Mouse (Mus musculus): ENCODE data around the gene Clec12a.
"Not testable (repeated sequence)": the region's sequence is repeated elsewhere in the genome, so short reads cannot be mapped to it uniquely, and the experiment has no call there.

Gene Clec12a

DNA sequence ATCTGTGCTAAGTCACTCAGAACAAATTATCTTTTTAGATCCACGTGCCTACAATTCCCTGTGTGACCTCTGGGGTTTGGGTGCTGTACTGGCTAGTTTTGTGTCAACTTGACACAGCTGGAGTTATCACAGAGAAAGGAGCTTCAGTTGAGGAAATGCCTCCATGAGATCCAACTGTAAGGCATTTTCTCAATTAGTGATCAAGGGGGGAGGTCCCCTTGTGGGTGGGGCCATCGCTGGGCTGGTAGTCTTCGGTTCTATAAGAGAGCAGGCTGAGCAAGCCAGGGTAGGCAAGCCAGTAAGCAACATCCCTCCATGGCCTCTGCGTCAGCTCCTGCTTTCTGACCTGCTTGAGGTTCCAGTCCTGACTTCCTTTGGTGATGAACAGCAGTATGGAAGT lies at the start of gene Clec12a:
Gene Clec12a (plus strand): TSS at position 301 of the 400 bp plus-strand sequence.
- not testable (repeated sequence) for DNase-seq

GRCm38 (mm10) chr6:129304180-129304579 lies 38.3 kb upstream of the Clec12a start:
- no peak for DNase-seq

DNA sequence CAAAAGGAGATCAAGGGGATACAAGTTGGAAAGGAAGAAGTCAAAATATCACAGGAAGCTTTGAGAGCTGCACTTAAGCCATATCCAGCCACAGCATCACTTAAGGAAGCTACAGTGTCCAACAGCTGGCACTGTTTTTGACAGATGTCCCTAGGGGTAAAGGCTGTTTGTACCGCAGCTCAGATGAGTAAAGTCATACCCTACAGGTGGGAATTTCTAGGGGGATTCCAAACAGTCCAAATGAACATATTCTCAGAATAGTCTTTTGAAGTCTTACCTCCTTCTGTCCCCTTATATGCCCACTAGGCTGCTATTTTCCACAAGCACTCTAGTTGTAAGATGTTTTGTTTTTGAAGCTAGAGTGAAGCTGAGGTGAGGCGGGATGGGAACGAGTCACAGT lies 30.0 kb upstream of the Clec12a start:
- no peak for DNase-seq

GRCm38 (mm10) chr6:129314655-129315168 lies 27.8 kb upstream of the Clec12a start:
- no peak for DNase-seq

GRCm38 (mm10) chr6:129315698-129316097 lies 26.8 kb upstream of the Clec12a start:
- no peak for DNase-seq

DNA sequence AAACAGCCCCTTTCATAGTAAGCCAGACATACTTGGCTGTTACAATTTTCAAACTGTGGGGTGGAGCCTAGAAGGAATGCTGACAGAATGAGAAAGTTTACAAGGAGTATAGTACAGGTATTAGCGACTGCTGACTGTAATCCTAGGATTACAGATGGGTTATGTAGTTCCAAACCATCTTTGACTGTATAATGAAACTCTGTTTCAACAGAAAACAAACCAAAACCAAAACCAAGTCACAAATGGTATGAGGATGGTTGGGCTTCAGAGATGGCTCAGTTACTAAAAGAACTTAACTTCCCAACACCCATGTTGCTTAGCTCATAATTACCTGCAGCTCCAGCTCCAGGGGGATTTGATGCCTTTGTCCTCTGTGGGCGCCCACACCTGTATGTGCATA lies 26.0 kb upstream of the Clec12a start:
- DNase-seq: no peak

- no peak for DNase-seq
Observed at GRCm38 (mm10) chr6:129318395-129318794, 24.1 kb upstream of the Clec12a start.

DNA sequence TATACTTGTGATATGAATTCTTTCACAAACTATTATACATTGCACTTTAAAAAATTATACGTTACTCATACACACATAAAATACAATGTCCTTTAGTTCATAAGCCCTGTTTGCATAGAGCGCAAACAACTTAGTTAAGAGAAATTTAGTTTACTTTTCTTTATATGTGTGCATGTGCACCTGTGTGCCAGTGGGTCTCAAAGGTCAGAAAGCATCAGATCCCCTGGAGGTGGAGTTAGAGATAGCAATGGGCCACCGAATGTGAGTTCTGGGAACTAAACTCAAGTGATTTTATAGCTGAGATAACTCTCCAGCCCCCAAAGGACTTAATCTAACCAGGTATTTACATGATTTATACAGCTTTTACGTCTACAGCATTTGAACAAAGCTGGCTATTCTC lies 23.2 kb upstream of the Clec12a start:
- no peak for DNase-seq

GRCm38 (mm10) chr6:129326016-129326415 lies 16.5 kb upstream of the Clec12a start:
- no peak for DNase-seq

DNA sequence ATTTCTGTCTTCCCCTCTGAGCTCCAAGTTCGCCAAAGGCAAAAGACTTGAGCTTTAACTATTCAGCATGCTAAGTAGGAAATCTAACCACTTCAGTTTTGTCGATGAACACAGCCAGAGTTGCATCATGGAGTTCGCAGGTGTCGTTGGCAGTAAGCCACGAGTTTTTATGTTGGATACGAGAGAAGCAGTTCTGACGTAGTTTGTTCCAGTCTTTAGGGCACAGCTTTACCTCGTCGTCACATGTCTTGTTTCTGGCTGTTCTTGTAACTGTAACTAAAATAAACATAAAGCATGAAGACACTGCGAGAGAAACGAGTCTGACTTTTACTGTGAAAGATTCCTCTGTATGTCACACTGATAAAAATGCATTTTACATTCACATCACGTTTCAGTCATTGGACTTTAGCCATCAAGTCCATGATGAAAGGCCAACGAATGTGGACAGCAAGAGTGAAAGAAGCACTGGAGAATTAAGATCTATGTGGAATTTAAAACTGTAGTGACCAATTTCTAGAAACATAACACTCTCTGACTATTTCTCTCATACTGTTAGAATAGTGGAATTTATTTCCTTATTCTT lies 15.8 kb upstream of the Clec12a start:
- no peak for DNase-seq

- DNase-seq: no peak
Observed at GRCm38 (mm10) chr6:129331610-129332009, 10.9 kb upstream of the Clec12a start, which contains the start of gene 4922502D21Rik. 4922502D21Rik (minus strand) TSS chr6:129331796.

- DNase-seq: peak; percentile 46 to 56
Observed at GRCm38 (mm10) chr6:129333674-129334078, 8.8 kb upstream of the Clec12a start.

DNA sequence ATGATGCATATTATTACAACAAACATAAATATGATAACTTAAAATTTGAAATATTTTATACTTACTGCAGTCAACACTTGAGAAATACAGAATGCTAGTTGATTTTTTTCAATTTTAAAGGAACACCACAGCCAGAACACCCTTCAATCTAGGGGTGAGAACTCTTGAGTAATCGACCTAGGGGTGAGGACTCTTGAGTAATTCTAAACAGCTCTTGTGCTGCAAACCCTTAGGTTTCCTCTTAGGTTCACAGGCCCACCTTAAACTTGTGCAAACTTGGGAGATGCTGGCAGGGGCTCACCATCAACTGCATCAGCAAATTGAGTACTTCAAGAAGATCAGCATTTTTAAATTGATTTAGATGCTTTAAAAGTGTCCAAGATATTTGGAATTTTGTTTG lies 4.7 kb upstream of the Clec12a start:
- DNase-seq: no peak

- no peak for DNase-seq
Observed at GRCm38 (mm10) chr6:129344408-129344807, 1.9 kb downstream of the Clec12a start.

DNA sequence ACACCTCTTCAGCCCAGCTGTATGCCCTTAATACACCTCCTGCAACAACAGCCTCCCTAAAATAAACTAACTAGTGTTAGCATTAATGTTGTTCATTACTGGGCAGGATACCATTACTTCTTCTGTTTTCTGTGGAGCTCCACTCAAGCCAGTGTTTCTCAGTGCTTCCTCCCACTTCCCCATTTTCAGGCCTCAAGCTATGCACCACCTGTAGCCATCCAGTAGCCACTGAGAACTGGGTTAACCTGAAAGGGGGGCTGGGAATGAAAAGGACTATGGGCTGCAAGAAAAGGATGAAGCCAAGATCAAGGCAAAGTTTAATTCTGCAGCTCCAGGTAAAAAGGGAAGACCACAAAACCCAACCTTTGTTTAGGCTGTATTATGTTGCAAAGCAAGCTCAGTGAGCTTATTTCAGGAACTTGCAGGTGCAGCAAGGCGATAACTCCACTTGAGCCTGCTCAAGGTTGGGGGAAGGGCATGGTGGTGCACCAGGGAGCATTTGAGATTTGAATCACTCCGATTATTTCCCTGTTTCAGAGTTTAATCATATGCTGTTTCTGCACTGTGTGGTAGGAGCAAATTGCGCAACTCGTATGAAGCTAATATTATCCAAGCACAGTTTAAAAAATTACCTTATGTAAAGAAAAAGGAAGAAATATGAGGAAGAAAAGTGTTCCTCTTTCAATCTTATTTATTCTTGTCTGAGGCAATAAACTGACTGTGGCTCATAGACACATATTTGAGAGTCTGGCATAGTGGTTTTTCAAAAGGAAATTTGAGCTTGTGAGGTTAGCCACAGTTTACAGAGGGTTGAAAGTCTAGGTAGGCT lies 7.2 kb downstream of the Clec12a start:
- DNase-seq: peak; percentile 7 to 38

DNA sequence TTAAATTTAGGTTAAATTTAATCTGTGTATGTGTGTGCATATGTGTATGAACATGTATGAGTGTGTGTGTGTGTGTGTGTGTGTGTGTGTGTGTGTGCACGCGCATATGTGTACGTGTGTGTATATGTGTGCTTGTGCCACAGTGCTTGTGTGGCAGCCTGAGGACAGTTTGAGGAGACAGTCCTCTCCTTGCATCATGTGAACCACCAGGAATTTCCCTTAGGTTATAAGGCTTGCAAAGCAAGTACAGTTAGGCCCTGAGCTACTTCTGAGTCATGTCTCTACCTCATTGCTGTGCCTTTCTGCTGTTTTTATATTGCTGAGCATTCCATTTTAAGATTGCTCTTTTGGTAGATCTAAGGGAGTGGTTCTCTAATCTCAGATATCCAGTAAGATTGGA lies 8.6 kb downstream of the Clec12a start:
- no peak for DNase-seq

DNA sequence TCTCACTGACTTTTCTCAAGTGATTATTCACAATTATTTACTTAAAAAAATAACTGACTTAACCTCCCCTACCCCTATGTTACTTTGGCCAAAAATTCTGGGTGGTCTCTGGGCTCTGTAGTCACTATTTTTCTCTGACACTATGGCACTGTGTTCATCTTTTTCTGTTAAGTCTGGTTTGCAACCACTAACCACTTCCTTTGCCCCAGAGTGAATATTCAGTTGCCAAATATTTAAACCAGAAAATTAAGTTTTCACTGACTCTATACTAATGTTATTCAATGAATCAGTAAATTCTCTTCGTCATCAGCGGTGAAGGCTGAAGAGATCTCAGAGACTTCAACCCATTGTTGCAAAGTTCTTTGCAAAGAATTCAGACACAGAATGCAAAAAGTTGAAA lies 13.3 kb downstream of the Clec12a start:
- DNase-seq: no peak

DNA sequence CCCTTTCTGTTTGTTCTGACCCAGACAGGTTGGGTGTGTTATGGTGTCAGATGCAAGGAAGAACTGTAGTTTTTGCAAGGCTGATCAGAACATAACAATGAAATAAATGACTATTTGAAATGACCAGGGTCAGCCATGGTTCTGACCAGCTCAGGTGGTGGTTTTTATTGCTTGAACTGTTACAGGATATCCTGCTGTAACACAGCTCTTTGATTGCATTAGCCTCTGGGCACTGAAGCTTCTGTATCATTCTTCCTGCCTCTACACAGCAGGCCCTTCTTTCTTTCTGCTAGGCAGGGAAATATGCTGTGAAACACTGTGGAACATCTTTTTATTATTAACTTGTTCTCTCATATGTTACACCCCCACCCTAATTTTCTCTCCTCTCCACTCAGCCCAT lies 13.9 kb downstream of the Clec12a start:
- DNase-seq: no peak

DNA sequence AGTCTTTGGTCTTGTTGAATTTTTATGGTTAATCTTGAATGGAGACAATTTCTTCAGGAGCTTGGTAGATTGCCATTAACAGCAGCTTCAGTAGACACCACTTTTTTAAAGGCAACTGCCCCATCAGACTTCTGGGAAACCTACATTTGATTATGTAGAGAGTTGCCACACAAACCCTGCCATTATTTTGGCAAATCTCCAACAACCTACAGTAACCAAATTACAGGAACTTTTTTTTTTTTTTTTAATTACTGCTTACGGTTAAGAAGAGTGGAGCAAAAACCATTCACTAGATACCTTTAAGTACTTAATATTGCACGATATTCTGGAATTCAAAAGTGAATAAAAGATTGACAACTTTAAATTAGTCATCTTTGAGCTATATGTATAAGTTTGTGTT lies 17.0 kb downstream of the Clec12a start:
- DNase-seq: no peak

DNA sequence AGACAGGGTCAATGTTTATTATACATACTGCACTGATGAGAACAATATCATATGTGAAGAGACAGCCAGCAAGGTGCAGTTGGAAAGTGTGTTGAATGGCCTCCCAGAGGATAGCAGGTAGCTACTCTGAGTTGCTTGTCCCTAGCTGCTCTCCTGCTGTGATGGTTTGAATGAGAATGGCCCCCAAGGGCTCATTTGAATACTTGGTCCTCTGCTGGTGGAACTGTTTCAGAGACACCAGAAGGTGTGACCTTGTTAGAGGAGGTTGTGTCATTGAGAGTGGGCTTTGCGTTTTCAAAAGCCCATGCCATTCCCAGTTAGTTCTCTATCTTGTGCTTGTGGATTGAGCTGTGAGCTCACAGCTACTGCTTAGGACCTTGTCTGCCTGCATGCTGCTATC lies 21.5 kb downstream of the Clec12a start:
- no peak for DNase-seq

- DNase-seq: peak; percentile 5 to 33
Observed at GRCm38 (mm10) chr6:129365959-129366359, 23.5 kb downstream of the Clec12a start.

DNA sequence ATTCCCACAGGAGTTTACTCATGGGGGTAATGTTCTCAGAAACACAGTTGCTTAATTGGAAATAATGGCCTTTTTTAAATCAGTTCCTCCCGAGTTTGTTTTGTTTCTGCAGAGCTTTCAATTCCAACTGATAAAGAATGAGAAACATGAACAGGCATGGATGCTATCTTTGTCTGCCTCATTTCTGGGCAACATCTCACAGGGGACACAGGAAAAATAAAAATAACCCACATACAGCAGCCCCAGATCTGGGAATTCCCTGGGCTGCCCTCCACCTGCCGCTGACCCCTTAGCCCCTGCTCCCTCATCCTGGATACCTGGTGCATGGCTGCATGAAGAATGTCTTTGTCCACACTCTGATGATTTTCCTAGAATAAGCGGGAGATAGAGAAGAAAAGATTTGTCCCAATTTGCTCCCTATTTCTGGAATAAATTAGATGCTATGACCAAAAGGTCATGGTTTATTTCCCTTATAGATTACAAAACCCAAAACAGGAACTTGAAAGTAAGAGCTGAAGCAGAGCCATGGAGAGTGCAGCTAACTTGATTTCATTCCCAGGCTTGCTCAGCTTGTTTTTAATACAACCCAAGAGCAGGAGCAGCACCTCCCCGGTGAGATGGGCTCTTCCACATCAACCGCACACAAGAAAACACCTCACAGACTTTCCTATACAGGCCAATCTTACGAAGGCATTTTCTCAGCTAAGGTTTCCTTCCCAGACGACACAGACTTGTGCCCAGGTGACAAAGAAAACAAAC lies 27.1 kb downstream of the Clec12a start:
- no peak for DNase-seq

DNA sequence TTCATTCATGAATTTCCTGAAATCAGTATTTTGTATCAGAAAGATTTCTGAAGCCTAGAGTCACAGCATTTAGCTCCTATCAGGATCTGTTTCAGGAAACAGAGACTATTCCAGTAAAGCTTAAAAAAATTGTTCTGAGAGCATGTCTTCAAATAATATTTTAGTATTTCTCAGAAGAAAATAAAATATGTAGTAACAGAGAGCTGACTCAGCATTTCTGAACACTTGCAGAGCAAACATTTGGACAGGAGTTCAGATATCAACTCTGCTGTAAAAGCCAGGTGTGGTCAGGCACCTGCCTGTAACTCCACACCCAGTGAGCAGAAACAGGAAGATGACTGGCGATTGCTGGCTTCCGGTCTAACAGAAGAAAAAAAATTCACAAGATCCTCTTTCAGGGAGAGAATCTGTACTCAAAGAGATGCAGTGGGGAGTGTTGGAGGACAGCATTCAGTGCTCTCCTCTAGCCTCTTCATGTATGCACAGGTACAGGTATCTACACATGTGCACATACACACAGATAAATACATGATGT lies 32.5 kb downstream of the Clec12a start:
- DNase-seq: no peak

Measured in kidney, postnatal 25 days (tissue).